Mouse (Mus musculus) gastrocnemius, postnatal 36 days (tissue): ENCODE measurements around the gene Rnf128. TPM values are rescaled to one million over a fixed set of nuclear protein-coding genes. Genes with fewer than 3 reads are reported as not detected.
"Not testable (repeated sequence)": the region's sequence is repeated elsewhere in the genome, so short reads cannot be mapped to it uniquely, and the experiment has no call there.

Source experiments
- DNase-seq, 2 experiments: peaks; one replicate each; pipeline ENCODE4 v3.0.0; 2022
- intact Hi-C: fragments of 180-260 bp; cut with DNase I; formaldehyde crosslinking; loops from one replicate; pipeline ENCODE4 v1.15.1; 2025
- long read RNA-seq, 2 experiments: library from polyadenylated mRNA; stranded (forward); transcript quantifications; one replicate each; pipeline ENCODE4 v2.0.0; 2021
- total RNA-seq, 2 experiments: library from RNA; stranded (reverse); gene quantifications; 2 replicates each; pipeline ENCODE4 v1.2.3; 2021

Gene Rnf128
- total RNA-seq, result 10 to 100 TPM; 15.0 to 16.9 TPM
- long read RNA-seq, experiment 1, transcript Rnf128-201 (7 exons, 2,750 nt), result major isoform, 14 of 17 reads
- long read RNA-seq, experiment 1, partial matches to known transcripts, result 3 of 17 reads
- long read RNA-seq, experiment 1, other reads (novel, unspliced or antisense), result 0 of 17 reads
- long read RNA-seq, experiment 2, transcript Rnf128-201 (7 exons, 2,750 nt), result major isoform, 25 of 28 reads
- long read RNA-seq, experiment 2, partial matches to known transcripts, result 3 of 28 reads
- long read RNA-seq, experiment 2, other reads (novel, unspliced or antisense), result 0 of 28 reads

DNA sequence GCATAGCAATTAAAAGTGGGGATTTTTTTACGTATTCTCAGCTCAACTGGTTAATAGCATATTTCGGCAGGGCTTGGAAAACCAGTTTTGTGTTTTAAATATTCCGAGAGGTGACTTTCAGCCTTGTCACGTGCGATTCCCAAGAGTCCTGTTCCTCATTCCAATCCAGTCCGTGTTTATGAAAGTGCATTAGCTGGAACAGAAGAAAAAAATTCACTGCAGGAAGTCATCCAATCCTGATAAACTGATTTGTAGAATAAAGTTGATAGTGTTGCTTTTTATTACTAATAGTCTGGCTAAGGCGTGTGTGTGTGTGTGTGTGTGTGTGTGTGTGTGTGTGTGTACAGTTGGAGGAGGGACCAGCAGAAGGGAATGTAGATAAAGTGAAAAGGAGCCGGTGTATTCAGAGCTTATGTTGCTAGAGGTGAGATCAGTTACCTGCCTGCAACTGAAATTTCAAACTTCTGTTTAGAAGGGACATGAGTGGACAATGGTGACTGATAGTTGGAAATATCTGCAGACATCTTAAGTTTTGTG is at the start of gene Rnf128:
Gene Rnf128 (plus strand): TSS at position 392 of the 537 bp plus-strand sequence.
- no peak for DNase-seq
- intact Hi-C loops, result no loop called here

DNA sequence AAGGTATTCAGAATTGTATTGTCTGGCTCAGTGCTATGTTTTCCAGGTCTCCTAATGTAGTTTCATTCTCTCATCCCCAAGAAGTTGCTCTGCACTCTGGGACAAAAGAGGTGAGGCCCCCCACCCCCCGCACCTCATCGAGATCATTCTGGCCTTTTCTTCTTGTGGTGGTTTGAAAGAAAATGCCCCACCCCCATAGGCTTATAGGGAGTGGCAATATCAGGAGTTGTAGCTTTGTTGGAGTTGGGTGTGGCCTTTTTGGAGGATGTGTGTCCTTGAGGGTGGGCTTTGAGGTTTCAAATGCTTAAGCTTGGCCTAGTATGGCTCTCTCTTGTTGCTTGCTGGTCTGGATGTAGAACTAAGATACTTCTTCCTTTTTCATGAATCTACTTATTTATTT is 47.0 kb upstream of the Rnf128 start:
- no peak for DNase-seq
- intact Hi-C loops, result no loop called here

DNA sequence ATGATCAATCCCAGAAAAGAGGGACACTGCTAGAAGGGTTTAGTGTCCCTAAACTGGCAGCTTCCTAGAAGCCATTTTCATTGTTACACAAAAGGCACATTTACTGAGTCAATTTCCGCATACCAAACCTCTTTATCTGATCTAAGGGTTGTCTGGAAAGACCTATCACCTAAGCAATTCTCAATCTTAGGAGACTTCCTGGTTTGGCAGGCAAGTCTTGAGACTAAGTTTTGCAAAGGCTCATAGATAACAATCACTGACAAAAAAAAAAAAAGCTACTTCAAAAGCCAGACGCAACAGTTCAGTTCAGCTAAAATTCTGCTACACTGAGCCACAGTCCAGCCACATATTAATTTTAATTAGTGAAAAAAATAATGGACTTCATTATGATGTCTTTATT is 43.9 kb upstream of the Rnf128 start:
- no peak for DNase-seq
- intact Hi-C loops, result no loop called here

DNA sequence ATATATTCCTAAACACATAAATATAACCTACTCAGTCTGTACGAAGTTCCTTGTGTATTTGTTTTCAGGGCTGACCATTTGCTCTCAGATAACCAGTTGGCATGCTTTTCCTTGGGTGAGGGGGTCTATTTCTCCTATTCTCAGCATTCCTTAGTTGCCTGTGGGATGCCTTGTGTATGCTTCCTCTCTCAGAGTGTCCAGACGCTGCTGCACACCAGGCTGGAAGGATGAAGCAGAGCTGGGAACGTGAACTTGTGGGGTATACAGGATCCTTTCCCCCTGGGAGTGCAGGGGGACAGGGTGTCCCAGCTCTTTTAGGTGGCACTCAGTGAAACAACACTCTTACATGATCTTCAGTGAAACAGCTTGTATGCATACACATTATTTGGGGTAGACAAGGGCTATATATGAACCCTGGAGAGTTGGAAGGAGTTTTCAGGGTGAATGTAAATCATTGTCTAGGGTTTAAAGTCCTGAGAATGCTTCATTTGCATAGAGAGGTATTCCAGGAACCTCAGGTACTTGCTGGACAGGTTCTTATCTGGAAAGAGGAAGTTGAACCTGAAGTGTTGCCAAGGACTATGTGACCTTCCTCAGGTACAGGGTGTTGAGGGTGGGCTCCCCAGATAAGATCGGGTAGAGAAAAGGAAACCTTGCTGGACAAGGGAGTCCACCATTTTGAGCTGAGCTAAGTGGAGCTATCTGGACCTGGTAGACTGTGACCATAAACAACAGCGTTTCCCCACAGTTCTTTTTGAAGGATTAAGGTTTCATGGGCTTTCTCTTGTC is 38.6 kb upstream of the Rnf128 start:
- intact Hi-C loops, result no loop called here
- DNase-seq, result no peak

DNA sequence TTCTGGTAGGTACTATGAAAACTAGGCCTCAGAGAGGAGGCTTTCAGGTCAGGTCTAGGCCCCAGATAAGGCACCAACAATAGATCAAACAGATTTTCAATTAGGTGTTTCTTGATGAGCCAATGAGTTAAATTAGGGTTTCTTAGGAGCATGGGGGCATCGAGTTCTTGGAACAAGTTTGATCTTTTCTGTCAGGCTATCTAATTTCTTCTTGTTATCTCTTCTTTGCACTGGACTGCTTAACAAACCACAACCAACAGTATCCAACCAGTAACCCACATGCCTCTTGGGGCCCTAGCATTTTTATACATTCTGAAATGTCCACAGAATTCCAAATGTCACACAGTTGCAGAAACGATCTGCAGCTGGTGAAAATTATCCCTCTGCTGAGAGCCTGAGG is 37.4 kb upstream of the Rnf128 start:
- no peak for DNase-seq
- intact Hi-C loops, result no loop called here

DNA sequence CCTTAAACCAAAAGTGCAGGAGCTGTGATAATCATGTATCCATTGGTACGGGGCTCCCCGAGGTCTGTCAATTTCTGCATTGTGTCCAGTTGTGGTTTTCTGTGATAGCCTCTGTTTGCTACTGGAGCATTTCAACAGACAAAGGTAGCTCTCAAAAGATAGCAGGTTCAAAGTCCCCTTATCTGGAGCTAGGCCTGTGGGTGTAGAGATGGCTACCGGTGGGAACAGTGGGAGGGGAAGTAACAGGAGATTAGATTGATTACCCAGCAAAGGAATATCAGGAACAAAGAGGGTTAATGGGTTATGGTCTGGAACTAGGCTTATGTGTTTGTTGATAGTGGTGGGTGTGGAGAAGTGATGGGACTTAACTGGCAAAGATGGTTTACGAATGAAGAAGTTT is 36.1 kb upstream of the Rnf128 start:
- intact Hi-C loops, result no loop called here
- no peak for DNase-seq

DNA sequence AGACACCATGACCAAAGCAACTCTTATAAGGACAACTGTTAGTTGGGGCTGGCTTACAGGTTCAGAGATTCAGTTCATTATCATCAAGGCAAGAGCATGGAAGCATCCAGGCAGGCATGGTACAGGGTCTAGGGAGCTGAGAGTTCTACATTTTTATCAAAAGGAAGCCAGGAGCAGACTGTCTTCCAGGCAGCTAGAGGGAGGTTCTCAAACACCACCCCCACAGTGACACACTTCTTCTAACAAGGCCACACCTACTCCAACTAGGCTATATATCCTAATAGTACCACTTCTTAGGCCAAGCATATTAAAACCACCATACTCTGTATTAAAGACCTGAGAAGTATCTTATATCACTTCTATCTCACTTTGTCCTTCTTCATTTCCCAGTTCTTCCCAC is 33.4 kb upstream of the Rnf128 start:
- intact Hi-C loops, result no loop called here
- DNase-seq, result no peak

DNA sequence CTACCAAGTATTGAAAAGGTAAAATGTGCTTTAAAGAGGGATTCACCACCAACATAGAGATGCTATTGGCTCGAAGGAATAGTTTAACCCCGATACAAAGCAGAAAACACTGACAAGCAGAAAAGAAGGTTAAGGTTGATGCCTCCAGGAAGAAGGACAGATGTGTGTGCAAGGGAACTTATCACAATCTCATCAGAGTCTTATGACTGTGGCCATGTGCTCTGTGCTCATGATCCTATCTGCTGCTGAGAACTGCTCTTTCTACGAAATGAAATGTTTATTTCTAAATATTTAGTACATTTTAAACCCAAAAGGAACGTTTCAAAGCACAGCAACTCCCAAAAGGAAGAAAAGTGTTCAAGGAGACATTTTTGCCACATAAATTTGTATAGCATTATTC is 30.8 kb upstream of the Rnf128 start:
- intact Hi-C loops, result no loop called here
- no peak for DNase-seq

DNA sequence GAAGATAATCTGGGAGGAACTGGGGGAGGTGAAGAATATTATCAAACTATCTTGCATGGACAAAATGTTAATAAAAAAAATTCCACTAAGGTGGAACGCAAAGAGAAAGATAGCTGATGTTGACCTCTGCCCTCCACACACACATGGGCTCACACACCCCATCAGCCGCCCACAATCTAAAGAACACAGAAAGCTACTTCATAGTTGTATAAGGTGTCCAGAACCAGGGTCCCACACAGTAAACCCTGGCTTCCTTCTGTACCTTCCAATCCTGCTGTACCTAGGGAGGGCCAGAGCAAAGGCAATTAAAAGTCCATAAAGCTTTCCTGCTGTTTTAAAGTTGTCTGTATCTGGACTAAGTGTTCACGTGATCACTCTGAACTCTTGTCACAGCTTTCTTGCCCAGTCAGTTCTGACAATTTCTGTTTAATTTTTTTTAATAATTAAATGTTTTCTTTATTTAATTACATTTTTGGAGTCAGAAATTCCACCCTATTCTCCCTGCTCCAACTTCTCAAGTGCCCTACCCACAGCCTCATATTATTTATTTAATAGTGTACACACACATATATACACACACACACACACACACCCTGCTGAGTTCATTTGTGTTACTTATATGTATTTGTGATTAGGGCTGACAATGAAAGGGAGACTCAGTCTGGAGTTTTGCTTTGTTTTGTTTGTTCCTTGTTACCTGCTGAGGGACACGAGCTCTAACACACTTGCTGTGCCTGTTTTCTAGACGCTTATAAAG is 25.3 kb upstream of the Rnf128 start:
- DNase-seq, result no peak
- intact Hi-C loops, result no loop called here

DNA sequence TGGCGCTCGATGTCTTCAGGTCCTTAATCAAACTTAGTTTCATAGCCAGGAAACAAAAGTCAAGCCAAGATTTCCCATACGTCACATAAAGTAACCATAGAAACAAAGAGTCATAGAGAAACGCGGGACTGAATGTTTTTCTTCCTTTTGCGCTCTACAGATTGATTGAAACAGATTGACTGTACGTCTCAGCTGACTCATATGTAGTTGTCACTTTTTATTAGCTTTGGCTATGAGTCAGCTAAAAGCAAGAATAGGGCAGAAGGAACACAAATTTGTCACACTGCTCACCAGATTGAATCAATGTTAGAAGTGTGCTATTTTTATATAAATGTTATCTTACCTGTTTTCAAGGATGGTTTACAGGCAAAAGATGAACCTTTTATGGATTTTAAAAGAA is 19.4 kb upstream of the Rnf128 start:
- intact Hi-C loops, result no loop called here

DNA sequence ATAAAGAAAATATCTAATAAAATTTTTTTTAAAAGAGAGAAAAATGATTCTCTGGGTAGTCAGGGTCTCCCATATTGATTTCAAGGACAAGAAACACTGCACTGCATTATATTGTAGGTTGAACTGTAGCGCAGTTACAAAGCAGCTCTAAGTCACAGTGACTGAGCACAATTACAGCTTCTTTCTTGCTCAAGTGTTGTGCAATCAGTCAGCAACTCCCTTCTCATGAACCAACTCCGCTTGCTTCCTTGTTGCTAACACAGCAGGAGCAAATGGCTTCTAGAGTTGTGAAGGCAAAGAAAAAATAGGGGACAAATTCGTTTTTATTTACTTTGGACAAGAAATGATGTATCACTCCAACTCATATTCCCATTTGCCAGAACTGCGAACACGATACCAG is 12.7 kb upstream of the Rnf128 start:
- no peak for DNase-seq
- intact Hi-C loops, result no loop called here

More for the DNA sequence above, 19.4 kb upstream of the Rnf128 start:
- DNase-seq, result no peak

DNA sequence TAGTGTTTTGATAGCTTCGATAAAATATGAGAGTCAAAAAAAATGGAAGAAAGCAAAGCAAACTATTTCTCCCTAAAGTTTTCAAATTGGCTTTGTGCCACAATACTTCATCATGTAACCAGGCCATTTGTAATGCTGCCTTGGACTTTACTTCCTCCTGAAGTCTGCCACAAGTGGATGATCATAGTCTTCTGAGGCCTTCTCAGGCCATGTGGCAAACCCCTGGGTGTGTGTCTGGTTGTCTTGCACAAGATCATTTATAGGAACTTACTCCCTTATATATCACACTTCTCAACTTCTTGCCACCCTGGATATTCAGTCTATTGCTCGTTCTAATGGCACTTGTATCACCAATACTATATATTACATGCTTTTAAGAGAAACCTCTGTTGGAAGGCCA is 11.0 kb upstream of the Rnf128 start:
- intact Hi-C loops, result no loop called here
- no peak for DNase-seq

DNA sequence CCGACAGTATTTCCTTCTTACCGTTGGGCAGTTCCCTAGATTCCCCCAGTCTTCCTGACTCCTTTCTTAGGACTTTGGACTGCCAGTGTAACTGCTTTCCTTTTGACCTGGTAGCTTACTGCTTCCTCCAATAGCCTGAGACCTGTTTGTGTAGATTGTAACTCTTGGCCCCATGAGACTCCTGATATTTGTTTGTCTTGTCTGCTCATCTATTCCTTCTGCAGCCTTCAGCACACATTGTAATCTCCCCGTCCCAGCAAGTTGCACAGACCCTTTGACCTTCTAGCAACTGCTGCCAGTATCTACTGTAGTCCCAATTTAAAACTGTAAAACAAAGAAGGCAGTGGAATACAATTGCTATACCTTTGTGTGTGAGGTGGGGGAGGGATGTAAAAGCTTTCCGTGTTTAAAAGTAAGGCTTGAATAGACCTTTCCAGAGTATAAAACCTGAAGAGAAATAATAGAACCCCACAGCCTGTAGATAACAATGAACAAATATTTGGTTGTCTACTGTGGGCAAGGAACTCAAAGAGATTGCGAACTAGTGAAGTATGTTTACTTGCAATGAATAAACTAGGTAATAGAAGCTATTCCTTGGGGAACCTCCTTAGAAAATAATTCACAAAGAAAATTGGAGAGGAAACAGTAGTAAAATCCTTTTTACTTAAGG is 726 bp upstream of the Rnf128 start:
- intact Hi-C loops, result no loop called here
- DNase-seq, result no peak

DNA sequence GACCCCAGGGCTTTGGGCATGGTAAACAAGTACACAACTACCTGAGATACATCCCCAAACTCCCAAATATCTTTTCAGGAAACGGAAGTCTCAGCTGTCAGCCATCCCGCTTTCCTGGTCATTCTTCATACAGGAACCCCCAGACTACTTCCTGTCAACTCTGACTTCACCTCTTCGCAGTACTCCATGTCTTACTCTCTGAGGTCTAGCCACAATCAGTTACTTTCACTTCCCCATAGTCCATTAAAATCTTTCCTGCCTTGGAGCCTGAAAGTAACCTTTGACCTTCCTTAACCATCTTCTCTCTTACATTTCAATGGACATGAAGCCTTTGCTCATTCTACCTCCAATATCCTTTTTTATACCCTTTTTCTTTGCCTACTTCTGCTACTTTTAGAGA is 6.9 kb downstream of the Rnf128 start:
- DNase-seq, result no peak
- intact Hi-C loops, result no loop called here

DNA sequence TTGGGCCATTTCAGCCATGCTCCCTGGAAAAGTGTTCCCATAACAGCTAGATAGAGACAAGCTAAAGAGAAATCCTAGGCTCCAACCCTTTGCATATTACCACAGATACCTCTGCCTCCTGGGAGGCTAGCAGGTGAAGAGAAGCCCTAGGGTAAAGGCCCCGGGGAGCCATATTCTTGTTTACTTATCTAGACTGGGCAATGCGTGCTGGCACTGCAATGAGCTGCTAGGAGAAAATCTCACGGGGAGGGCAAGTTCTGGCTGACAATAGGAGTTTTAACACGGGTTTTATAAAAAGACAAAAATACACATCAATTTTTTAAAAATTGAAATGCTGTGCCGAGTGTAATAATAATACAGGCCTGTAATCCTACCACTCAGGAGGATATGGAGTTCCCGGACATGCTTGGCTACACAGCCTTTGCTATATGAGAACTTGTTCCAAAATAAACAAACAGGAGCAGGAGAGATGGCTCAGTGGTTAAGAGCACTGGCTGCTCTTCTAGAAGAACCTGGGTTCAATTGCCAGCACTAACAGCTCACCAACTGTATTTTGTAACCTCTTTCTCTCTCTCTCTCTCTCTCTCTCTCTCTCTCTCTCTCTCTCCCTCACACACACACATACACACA is 15.6 kb downstream of the Rnf128 start:
- no peak for DNase-seq
- intact Hi-C loops, result no loop called here

DNA sequence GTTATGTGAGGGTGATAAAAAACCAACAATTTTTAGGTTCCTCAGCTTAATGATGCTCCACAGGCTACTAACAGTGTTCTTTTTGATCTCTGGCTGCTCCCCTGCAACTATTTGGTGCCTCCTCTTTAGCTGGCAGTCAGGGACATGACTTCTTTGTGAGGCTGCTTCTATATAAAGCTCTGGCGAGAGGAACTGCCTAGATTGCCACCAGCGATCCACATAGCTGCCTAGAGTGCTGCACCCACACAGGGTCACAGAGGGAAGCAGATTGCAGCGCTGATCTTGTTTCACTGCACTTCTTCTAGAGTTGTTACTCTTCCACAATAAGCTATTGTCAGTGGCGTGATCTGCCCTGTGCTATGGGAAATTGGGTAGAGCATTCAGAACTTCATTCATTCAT is 20.5 kb downstream of the Rnf128 start:
- intact Hi-C loops, result no loop called here
- DNase-seq, result no peak

DNA sequence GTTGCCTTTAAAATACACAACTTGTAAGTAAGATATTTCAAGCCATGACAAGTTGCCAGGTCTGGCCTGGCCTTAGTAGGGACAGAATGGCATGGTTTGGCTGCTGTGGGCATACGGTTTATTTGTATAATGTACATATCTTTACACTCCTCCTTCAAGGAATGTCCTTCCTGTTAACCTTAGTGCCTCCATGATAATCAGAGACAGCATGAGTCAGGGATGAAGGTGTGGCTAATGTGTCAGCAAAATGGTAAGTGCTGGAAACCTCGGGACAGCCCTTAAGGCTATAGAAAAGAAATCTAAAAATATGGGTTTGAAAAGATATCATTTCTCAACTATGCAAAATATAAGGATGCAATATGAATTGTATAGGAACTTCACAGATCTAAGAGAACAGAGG is 23.6 kb downstream of the Rnf128 start:
- intact Hi-C loops, result not testable (repeated sequence)

DNA sequence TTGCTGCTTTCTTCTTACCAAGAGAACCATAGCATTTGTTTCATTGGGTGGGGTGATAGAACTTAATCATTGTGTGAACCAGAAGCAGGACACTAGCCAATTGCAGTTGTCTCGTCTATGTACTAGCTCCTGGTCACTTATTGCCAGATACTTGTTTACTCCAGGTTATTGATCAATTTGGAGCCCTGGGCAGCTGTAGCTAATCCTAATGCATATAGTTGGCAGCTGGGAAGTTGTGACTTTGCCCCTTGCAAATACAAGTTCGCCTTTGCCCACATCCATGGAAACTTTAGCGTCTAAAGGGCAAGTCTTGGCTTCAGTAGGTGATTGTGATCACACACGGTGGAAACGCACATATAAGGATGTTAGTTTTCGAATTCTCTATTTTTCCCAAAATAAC is 33.3 kb downstream of the Rnf128 start:
- no peak for DNase-seq
- intact Hi-C loops, result no loop called here

More for the DNA sequence above, 23.6 kb downstream of the Rnf128 start:
- not testable (repeated sequence) for DNase-seq

DNA sequence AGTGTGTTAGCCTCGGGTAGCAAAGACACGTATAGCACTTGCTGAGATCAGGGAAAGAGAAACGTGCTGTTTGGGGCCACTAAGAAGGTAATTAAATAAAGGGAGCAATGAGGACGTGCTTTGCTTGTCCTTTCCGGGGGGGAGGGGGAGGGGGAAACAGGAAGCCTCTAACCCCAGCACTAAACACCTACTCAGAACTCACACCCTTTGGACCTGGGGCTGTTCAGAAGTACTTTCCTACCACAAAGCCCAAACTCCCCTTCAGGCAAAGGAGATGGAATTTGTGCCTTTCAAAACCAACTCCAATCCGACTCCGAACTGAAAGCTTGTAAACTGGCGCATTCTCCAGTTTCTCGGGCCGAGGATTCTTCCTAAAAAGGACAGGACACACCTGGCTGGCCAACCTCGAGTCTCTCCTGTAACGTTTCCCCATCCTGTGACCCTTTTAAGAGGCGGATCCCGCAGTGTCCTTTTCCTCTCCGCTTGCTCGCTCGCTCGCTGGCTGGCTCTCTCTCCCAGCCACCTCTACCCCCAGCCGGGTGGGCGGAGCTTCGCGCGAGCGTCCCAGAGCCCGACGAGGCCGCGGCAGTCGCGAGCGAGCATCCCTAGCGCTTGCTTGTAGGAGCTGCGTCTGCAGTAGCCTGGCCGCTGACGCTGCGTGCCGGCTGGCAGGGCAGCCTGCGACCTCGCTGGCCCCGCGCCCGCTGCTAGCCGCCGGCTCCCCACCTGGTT is 47.1 kb downstream of the Rnf128 start:
- intact Hi-C loops, result no loop called here
- DNase-seq, result peak; percentile 35 to 55
